Mouse (Mus musculus): Measurements from ENCODE around the gene Rd3.

Gene Rd3

GRCm38 (mm10) chr1:191964773-191965481 is 12.2 kb upstream of the Rd3 start:
- peak; percentile 78 to 84 for DNase-seq

- no peak for DNase-seq
Observed at GRCm38 (mm10) chr1:191969939-191970338, 7.2 kb upstream of the Rd3 start.

DNA sequence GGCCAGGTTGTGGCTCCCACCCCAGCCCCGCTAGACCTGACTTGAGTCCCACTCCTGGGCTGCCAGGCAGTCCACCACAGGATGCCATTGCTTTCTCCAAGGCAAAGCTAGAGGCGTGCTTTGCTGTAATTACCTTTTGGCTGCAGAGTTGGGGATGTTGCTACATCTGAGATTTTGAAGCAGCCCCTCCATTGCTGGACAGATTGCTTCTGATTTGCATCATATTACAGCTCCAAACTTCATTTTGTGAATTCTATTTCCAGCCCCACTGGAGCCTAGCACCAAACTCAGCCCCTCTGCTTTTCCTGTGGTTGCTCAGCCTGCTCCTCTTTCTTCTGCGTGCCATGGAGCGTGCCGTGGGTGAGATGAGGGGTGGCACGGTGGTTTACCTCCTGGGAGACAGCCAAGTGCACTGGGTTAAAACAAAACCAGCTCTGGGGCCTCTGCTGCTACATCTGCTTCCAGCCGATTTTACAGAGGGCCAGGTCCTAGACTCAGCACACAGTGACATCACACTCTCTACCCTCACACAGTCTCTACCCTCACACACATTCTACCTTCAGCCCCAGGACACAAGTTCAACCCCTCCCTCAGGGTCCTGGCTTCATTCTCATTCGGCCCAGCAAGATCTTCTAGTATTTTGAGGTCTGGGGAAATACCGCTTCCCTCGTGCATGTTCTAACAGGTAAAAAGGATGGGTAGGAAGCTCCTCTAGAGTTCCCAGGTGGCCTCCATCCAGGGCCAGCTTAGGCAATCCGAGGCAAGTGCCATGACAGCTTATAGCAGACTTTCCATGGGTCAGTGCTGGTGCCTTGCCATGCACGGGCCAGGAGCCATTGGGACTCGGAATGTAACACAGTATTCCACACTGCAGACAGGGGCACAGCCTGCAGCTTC is 2.4 kb upstream of the Rd3 start:
- peak; percentile 65 to 67 for DNase-seq

DNA sequence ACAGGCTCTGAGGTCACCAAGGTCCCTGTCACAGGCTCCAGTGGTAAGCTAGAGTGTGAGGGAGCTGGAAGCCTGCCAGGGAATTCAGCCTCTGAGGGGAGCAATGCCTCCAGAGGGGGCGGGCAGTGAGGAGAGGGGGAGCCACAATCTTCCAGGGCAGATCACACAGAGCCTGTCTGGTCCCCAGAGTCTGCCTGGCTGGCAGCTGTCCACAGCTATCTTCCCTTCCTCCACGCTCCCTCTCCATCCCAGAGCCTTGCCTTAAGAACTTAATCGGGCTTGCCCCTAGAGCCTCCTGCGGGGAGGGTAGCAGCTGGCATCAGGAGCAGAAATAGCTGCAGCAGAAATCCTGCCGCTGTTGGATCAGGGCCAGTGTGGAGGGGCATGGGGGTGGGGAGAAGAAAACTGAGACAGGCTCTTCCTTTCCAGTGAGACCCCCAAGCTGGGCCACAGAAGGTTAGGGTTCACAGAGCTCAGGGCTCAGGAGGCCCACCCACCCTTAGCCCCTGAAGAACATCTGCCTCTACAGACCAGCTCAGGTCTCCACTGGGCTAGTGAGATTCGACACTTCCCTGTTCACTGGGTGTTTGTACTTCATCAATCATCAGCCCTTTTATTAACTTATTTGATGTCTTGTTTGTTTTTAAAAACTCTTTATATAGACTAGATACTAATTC is 4.4 kb downstream of the Rd3 start:
- no peak for DNase-seq

GRCm38 (mm10) chr1:191986674-191987480 is 9.7 kb downstream of the Rd3 start:
- no peak for DNase-seq

DNA sequence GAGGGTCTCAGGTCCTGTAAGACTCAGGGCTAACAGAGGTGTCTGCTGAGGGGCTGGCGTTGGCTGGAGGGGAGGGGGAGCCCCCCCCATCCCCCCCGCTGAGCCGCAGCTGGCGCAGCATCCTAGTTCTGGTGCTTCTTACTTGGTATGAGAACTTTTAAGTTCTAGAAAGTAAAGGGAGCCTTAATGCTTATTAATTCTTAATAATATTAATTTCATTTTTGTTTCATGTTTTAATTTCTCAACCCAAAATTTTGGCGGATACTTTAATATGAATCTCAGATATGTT is 10.3 kb downstream of the Rd3 start:
- no peak for DNase-seq

DNA sequence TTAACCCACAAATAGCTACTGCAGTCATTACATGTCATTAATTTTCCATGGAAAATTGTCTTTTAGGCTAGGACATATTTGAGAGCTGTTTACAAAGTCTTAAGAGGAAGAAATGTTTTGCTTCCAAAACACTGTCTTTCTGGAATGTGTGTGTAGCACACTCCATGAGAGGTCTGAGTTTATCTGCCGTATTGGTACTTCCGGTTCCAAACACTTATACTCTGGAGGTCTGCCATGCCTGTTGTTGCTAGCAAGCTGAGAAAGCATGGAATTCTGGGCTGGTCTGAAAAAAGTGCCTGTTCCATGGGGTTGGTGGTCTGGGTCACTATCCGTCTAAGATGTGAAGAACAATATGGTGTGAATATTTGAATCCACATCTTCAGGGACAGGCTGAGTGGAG is 11.5 kb downstream of the Rd3 start:
- no peak for DNase-seq

DNA sequence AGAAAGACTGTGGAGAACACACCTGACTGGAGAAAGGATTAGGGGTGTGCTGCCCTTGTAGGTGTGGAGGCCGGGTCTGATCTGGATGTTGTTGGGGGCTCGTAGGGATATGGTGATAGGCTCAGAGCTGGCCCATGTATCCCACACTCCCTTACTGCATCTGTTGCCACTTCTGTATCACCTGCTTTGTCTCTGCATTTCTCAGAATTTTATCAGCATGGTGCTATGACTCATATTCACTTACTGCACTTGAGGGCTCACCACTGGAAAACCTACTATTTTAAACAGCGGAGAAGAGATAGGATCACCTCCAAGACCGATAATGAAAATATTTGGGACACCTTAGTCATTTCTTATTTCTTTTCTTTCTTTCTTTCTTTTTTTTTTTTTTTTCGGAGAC is 11.9 kb downstream of the Rd3 start:
- no peak for DNase-seq

GRCm38 (mm10) chr1:191989994-191990393 is 12.8 kb downstream of the Rd3 start:
- DNase-seq = peak; percentile 95

DNA sequence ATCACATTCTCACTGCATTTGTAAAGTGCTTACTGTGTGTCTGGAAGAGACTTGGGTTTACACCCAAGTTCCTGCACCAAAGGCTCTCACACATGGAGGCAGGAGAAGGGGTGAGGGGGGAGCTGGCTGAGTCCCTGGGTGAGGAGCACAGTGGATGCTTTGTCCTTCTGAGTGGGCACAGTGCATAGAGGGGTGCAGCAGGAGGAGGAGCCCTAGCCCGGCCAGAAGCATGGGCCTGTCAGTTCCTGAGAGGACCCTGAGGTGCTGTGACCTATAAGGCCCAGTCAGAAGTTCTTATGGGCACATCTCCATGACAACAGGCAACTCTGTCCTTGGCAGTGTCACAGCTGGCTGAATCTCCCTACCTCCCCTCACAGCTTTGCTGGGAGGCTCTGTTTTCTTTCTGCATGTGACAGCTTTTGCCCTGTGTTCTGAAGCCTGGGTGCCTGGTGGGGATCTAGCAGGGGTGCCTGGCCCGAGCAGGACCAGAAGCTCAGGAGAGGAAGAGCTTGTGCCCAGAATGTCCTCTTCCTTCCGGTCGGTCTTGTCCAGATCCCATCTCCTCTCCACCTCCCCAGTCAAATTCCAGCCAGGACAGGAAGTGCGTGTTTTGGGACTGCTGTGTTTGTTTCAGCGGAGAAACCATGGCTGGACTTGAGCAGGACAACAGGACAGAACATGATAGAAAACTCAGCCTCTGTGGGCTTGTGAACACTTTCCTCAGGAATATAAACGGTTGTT is 15.0 kb downstream of the Rd3 start:
- DNase-seq = no peak

DNA sequence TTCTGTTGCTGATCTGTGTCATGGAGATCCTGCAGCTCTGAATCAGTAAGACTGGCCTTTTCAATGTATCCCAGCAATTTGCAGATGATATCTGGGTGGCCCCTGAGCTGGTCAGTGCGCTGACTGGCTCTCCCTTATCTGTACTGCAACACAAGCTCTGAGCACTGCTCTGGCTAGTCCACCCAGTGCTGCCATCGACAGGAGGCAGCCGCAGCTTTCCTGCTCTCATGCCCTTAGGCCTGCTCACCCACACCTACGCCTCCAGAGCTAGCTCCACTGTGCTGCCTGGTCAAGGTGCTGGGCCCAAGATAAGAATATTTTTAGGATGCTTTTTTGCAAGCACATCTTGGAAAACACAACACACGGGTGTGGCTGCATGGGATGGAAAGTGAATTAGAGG is 17.3 kb downstream of the Rd3 start:
- no peak for DNase-seq

DNA sequence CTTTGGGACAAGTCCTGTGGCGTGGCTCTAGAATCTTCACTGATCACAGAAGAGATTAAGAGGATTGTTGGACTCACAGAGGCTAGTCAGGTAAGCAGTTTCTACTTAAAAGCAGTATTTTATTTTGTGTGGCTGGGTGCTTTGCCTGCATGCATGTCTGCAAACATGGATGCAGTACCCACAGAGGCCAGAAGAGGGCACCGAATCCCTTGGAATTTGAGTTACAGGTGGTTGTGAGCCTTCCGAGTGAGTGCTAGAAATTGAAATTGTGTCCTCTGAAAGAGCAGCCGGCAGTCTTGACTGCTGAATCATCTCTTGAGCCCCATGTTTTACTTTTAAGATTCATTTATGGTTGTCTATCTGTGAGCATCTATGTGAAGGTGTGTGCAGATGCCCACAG is 18.3 kb downstream of the Rd3 start:
- DNase-seq = peak in 1 of 2 experiments; percentile 79

DNA sequence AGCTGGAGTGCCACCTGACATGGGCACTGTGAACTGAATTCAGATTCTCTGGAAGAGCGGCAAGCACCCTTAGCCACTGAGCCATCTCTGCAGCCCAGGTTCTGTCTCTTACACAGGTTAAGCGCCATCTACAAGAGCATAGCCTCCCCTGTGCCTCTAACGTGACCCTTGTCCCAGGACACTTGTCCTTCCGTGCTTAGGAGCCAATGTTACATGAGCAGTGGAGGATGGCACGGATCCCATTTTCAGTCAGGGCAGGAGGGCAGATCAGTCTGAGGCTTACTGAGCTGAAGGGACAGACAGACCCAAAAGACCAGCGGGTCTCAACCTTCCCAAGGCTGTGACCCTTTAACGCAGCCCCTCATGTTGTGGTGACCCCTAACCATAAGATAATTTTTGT is 18.7 kb downstream of the Rd3 start:
- DNase-seq = peak; percentile 72 to 79

GRCm38 (mm10) chr1:191996621-191997185 is 19.5 kb downstream of the Rd3 start:
- peak; percentile 37 to 68 for DNase-seq

DNA sequence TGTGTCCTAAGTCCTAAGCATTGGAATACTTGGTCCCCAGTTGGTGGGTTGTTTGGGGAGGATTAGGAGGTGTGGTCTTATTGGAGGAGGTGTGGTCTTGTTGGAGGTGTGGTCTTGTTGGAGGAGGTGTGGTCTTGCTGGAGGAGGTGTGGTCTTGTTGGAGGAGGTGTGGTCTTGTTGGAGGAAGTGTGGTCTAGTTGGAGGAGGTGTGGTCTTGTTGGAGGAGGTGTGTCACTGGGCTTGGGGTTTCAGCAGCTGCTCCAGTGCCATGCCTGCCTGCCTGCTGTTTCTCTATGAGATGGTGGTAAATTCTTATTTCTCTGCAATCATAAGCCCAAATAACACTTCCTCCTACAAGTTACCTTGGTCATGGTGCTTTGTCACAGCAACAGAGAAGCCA is 21.9 kb downstream of the Rd3 start:
- no peak for DNase-seq
